Mouse (Mus musculus) neural tube, embryonic 13.5 days (tissue): ENCODE results near the gene Dnmt1. TPM values are rescaled to one million over a fixed set of nuclear protein-coding genes. Genes with fewer than 3 reads are reported as not detected.

ENCODE experiments used
- ATAC-seq: fragments of 200-750 bp; cut with Nextera tagmentation; 2 replicates; pipeline ENCODE4 v1.8.0; 2017; ENCODE audit warnings: low read depth, mild to moderate bottlenecking, moderate TSS enrichment, moderate library complexity
- H3K27ac ChIP-seq: fragments of 300-500 bp; sonication (generic); replicated peaks from 2 replicates; pipeline ENCODE4 v1.5.1; 2015; ENCODE audit warnings: moderate library complexity, mild to moderate bottlenecking, inconsistent platforms
- H3K27me3 ChIP-seq: fragments of 300-500 bp; sonication (generic); 2 replicates; pipeline ENCODE4 v1.6.1; 2015; ENCODE audit warnings: mild to moderate bottlenecking, inconsistent platforms
- H3K36me3 ChIP-seq: fragments of 300-500 bp; sonication (generic); 2 replicates; pipeline ENCODE4 v1.6.1; 2015; ENCODE audit warnings: mild to moderate bottlenecking, inconsistent platforms
- H3K4me1 ChIP-seq: fragments of 300-500 bp; sonication (generic); replicated peaks from 2 replicates; pipeline ENCODE4 v1.6.1; 2015; ENCODE audit warnings: inconsistent platforms
- H3K4me2 ChIP-seq: fragments of 300-500 bp; sonication (generic); 2 replicates; pipeline ENCODE4 v1.6.1; 2015; ENCODE audit warnings: inconsistent platforms, mild to moderate bottlenecking, moderate library complexity
- H3K4me3 ChIP-seq: fragments of 300-500 bp; sonication (generic); 2 replicates; pipeline ENCODE4 v1.5.1; 2015; ENCODE audit warnings: mild to moderate bottlenecking, inconsistent platforms
- H3K9ac ChIP-seq: fragments of 300-500 bp; sonication (generic); 2 replicates; pipeline ENCODE4 v1.6.1; 2015; ENCODE audit warnings: moderate library complexity, mild to moderate bottlenecking, inconsistent platforms
- H3K9me3 ChIP-seq: fragments of 300-500 bp; sonication (generic); 2 replicates; pipeline ENCODE4 v1.6.1; 2016; ENCODE audit warnings: inconsistent platforms
- WGBS: fragments of 180-500 bp; shearing (Covaris S2); methylation state at CpG from one replicate; pipeline ENCODE4 v1.1.7; 2015; 5-methylcytosine and 5-hydroxymethylcytosine counted together
- polyA plus RNA-seq: library from polyadenylated mRNA; unstranded; fragments of >200 nt; fragmentation: Nextera tagmentation; extraction: Ambion mirVana; gene quantifications from 2 replicates; pipeline ENCODE4 v1.2.1, GENCODE M21; 2015

Dnmt1 gene
- polyA plus RNA-seq, 1 experiment from 2014 or later, result 54.2 TPM

DNA sequence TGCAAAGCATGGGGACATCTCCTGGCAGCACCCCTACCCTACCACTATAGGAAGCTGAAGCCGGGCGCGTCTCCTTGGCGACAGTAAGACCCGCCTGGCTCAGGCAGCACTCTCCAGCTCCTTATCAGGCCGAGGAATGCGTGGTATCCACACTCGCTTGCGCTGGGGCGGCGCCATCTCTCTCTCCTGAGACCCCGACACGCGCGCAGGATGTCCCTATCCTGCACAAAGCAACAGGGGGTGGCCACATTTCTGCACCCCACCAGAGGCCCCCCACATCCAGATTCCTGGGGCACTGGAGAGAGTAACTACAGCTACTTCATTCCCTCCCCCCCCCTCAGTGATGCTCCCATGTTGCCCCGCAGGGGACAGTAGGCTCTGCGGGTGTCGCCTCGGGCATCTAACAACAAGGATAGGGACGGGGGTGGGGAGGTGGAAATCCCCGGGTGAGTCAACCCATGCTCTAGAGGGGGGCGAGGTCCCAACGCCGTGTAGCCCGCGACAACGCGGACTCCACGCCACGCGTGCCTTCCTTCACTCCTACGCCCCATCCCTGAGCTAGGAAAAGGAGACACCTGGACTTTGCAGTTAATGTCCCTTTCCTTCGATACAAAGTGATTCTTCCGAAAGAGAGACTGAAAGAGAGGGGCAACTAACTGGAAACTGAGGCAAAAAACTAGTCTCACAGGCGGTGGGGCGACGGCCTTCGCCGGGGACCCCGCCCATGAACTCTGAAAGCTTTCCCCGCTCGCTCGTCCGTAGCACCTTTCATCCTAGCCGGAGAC, 15.9 kb upstream of the Dnmt1 start:
- Histone ChIP-seq H3K27me3 (peaks cover 6% of the 10 kb centered on the region; the same call in 1 of the 2 replicates), H3K4me2 (peak overlapping the region; percentile 97), H3K4me1 (peaks cover 46% of the 10 kb centered on the region), H3K4me3 (peak overlapping the region; percentile 76), H3K9me3 (no peaks in the 10 kb centered on the region), H3K27ac (peak overlapping the region; percentile 74), H3K9ac (peak overlapping the region; percentile 88), H3K36me3 (no peaks in the 10 kb centered on the region)
- under 1% methylated on average over 44 of the region's 45 CpGs for WGBS
- peak; percentile 45 for ATAC-seq

DNA sequence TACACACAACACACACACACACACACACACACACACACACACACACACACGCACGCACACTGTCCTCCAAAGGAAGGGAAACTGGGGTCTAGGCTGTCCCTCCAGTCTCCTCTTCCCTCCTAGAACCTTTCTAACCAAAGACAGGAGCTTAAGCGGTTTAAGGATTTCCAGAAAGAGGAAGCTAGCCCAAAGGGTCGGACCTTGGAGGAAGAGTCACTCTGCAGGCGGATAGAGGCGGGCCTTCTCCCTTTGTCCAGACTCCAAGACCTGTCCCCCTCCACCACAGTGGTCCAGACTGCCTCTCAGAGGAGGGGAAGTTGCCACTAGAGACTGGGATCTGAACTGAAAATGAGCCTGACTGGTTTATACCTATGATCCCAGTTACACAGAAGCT, 14.0 kb upstream of the Dnmt1 start:
- Histone ChIP-seq H3K4me2 (peak overlapping the region; percentile 97), H3K4me3 (no peak overlapping the region; the same call in 1 of the 2 replicates), H3K27ac (peak overlapping the region; percentile 62; the same call in 1 of the 2 replicates), H3K9me3 (no peaks in the 10 kb centered on the region), H3K9ac (peak overlapping the region; percentile 47), H3K4me1 (peaks cover 46% of the 10 kb centered on the region), H3K27me3 (peaks cover 6% of the 10 kb centered on the region; the same call in 1 of the 2 replicates), H3K36me3 (peaks cover 3% of the 10 kb centered on the region; the same call in 1 of the 2 replicates)
- WGBS, result 64% methylated on average over 6 of the region's 6 CpGs
- no peak for ATAC-seq

- H3K27me3 ChIP-seq, result peaks cover 6% of the 10 kb centered on the region; the same call in 1 of the 2 replicates
- WGBS, result 80% methylated on average over 4 of the region's 4 CpGs
- H3K36me3 ChIP-seq, result peaks cover 9% of the 10 kb centered on the region
- no peak overlapping the region for H3K4me3 ChIP-seq
- H3K27ac ChIP-seq, result peak overlapping the region; percentile 62
- H3K4me1 ChIP-seq, result peaks cover 46% of the 10 kb centered on the region
- H3K9ac ChIP-seq, result peak overlapping the region; percentile 47
- H3K9me3 ChIP-seq, result no peaks in the 10 kb centered on the region
- H3K4me2 ChIP-seq, result peak overlapping the region; percentile 97
- no peak for ATAC-seq
Measured at GRCm38 (mm10) chr9:20973001-20973681, 13.5 kb upstream of the Dnmt1 start.

- Histone ChIP-seq H3K4me1 (peaks cover 46% of the 10 kb centered on the region), H3K9me3 (no peaks in the 10 kb centered on the region), H3K4me2 (peak overlapping the region; percentile 97), H3K27ac (peak overlapping the region; percentile 62), H3K4me3 (peak overlapping the region; percentile 4), H3K9ac (peak overlapping the region; percentile 35), H3K36me3 (peaks cover 17% of the 10 kb centered on the region), H3K27me3 (peaks cover 6% of the 10 kb centered on the region; the same call in 1 of the 2 replicates)
- ATAC-seq, result 0 out of 2 replicates have a peak, but pooled peaks have one; percentile 13
- WGBS, result 32% methylated on average over 28 of the region's 28 CpGs
Measured at GRCm38 (mm10) chr9:20972141-20972992, 12.7 kb upstream of the Dnmt1 start.

DNA sequence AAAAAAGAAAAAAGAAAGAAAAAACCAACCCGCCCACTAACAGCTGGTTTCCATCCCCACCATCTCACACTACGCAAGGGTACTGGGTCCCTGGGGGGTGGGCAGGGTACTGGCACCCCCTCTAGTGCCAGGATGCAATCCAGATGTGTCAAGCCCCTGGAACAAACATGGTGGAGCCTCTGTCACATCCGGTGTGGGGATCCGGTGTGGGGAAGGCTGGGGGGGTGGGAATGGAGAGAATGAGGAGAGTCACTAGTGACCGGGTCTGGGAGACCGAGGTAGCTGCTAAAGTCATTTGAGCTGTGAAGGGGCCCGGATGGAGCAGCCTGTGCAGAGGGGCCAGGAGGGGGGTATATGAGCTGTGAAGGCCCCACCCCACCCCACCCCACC, 12.1 kb upstream of the Dnmt1 start:
- no peak overlapping the region for H3K4me3 ChIP-seq
- 62% methylated on average over 7 of the region's 7 CpGs for WGBS
- H3K36me3 ChIP-seq, result peaks cover 23% of the 10 kb centered on the region
- peaks cover 6% of the 10 kb centered on the region; the same call in 1 of the 2 replicates for H3K27me3 ChIP-seq
- H3K9me3 ChIP-seq, result no peaks in the 10 kb centered on the region
- ATAC-seq, result no peak
- H3K9ac ChIP-seq, result peak overlapping the region; percentile 35; the same call in 1 of the 2 replicates
- H3K4me1 ChIP-seq, result peaks cover 46% of the 10 kb centered on the region
- peak overlapping the region; percentile 97 for H3K4me2 ChIP-seq
- H3K27ac ChIP-seq, result peak overlapping the region; percentile 62

- no peak overlapping the region for H3K9ac ChIP-seq
- no peaks in the 10 kb centered on the region for H3K9me3 ChIP-seq
- H3K27ac ChIP-seq, result no peak overlapping the region
- WGBS, result 78% methylated on average over 5 of the region's 5 CpGs
- no peak overlapping the region for H3K4me2 ChIP-seq
- H3K36me3 ChIP-seq, result peaks cover 29% of the 10 kb centered on the region
- no peak overlapping the region for H3K4me3 ChIP-seq
- H3K27me3 ChIP-seq, result no peaks in the 10 kb centered on the region
- ATAC-seq, result no peak
- H3K4me1 ChIP-seq, result peaks cover 6% of the 10 kb centered on the region
Measured at GRCm38 (mm10) chr9:20966747-20967146, 7.1 kb upstream of the Dnmt1 start.

- 79% methylated on average over 3 of the region's 3 CpGs for WGBS
Measured at GRCm38 (mm10) chr9:20966008-20966407, 6.3 kb upstream of the Dnmt1 start.

DNA sequence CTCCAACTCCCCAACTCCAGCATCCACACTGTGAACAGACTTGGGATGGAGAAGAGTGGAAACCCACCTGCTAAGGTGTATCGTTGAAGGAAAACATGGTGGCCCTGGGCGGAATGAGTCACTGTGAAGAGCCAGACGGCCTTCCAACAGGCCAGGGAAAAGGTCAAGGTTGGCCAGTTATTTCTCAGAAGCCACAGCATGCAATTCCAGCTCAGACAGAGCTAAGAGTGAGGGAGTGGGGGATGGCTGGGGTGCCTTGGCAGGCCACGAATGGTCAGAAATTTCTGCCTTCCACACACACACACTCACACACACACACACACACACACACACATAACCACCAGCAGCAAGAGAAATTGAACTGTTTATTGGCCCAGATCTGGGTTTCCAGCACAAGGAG, 5.9 kb upstream of the Dnmt1 start:
- 89% methylated on average over 4 of the region's 4 CpGs for WGBS
- no peak for ATAC-seq
- Histone ChIP-seq H3K36me3 (peaks cover 29% of the 10 kb centered on the region), H3K27me3 (no peaks in the 10 kb centered on the region), H3K4me1 (no peaks in the 10 kb centered on the region), H3K27ac (no peak overlapping the region), H3K4me2 (no peak overlapping the region), H3K9ac (no peak overlapping the region), H3K4me3 (no peak overlapping the region), H3K9me3 (no peaks in the 10 kb centered on the region)

More at GRCm38 (mm10) chr9:20966008-20966407, 6.3 kb upstream of the Dnmt1 start:
- Histone ChIP-seq H3K9me3 (no peaks in the 10 kb centered on the region), H3K4me3 (no peak overlapping the region), H3K9ac (no peak overlapping the region), H3K36me3 (peaks cover 29% of the 10 kb centered on the region), H3K4me2 (no peak overlapping the region), H3K4me1 (no peaks in the 10 kb centered on the region), H3K27ac (no peak overlapping the region), H3K27me3 (no peaks in the 10 kb centered on the region)
- no peak for ATAC-seq

DNA sequence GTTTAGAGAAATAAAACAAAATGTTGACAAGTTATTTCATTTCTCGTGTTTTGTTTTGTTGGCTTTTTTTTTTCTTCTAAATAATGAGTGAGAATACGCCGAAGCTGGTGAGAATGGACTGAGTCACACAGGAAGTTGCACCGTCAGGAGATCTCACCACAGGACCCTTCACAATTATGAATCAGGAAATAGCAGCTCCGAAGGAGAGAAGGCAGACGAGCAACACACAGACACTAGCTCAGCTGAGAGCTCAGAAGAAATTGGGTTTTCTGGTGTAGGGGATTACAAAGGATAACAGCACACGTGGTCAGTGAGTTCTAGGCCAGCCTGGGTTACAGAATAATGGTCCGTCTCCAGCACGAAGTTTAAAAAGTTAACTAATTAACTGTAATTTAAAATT, 1.9 kb upstream of the Dnmt1 start:
- Histone ChIP-seq H3K4me2 (no peak overlapping the region), H3K27ac (no peak overlapping the region), H3K36me3 (peaks cover 5% of the 10 kb centered on the region; the same call in 1 of the 2 replicates), H3K9ac (no peak overlapping the region), H3K27me3 (no peaks in the 10 kb centered on the region), H3K9me3 (no peaks in the 10 kb centered on the region), H3K4me3 (no peak overlapping the region), H3K4me1 (no peaks in the 10 kb centered on the region)
- no peak for ATAC-seq
- WGBS, result 71% methylated on average over 9 of the region's 9 CpGs

DNA sequence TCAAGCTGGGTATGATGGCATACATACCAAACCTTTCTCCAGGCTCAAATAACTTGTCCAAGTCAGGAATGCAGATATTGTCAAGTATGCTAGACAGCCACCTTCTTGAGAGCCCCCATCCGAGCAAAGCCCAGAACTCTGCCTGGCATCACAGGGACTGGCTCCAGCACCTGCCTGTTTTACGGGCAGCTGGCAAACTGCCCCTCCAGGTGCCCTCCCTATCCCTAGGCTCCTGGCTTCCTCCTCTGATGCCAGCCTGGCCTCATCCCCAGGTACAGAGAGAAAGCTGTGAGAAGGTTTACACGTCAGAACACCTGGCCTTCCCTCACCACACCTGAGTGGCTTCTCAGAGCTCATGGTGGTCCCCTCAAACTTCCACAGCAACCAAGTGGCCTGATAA, 2.7 kb downstream of the Dnmt1 start:
- Histone ChIP-seq H3K4me1 (0 out of 2 replicates have a peak, but pooled peaks cover under 1% of the 10 kb centered on the region), H3K9me3 (no peaks in the 10 kb centered on the region), H3K27me3 (no peaks in the 10 kb centered on the region), H3K9ac (no peak overlapping the region), H3K4me2 (no peak overlapping the region), H3K27ac (no peak overlapping the region), H3K4me3 (no peak overlapping the region), H3K36me3 (no peaks in the 10 kb centered on the region)
- 79% methylated on average over 3 of the region's 3 CpGs for WGBS
- ATAC-seq, result no peak

- Histone ChIP-seq H3K27me3 (no peaks in the 10 kb centered on the region), H3K4me2 (peak overlapping the region; percentile 97), H3K4me1 (peaks cover 29% of the 10 kb centered on the region), H3K4me3 (peak overlapping the region; percentile 90), H3K9ac (peak overlapping the region; percentile 93), H3K27ac (peak overlapping the region; percentile 90), H3K9me3 (no peaks in the 10 kb centered on the region), H3K36me3 (no peaks in the 10 kb centered on the region)
- ATAC-seq, result peak; percentile 96
- WGBS, result under 1% methylated on average over 51 of the region's 51 CpGs
Measured at GRCm38 (mm10) chr9:20952520-20953227, 7.0 kb downstream of the Dnmt1 start.
